Mouse (Mus musculus) liver, embryonic 14.5 days (tissue): Measurements from ENCODE around the gene Pcyox1. TPM values are rescaled to one million over a fixed set of nuclear protein-coding genes. Genes with fewer than 3 reads are reported as not detected.
A peak's percentile ranks its signal among the peaks of the same experiment; 100 is the strongest.

Source experiments
- ATAC-seq: fragments of 200-750 bp; cut with Nextera tagmentation; 2 replicates; pipeline ENCODE4 v1.8.0; 2017; ENCODE audit warnings: moderate number of reproducible peaks, mild to moderate bottlenecking, moderate library complexity; ENCODE audit not compliant: insufficient read depth
- DNase-seq, 3 experiments: peaks; one replicate each; pipeline ENCODE4 v3.0.0-alpha.2; 2012 to 2013; ENCODE audit warnings: low read depth in 3 of 3, low spot score in 3 of 3
- H3K27ac ChIP-seq: fragments of 300-500 bp; sonication (generic); 2 replicates; pipeline ENCODE4 v1.5.1; 2014; ENCODE audit warnings: moderate library complexity, mild to moderate bottlenecking, control low read depth, inconsistent platforms
- H3K27me3 ChIP-seq: fragments of 300-500 bp; sonication (generic); 2 replicates; pipeline ENCODE4 v1.6.1; 2014; ENCODE audit warnings: mild to moderate bottlenecking, low read length, moderate library complexity; ENCODE audit not compliant: control insufficient read depth, insufficient read depth
- H3K36me3 ChIP-seq: fragments of 300-500 bp; sonication (generic); replicated peaks from 2 replicates; pipeline ENCODE4 v1.6.1; 2014; ENCODE audit warnings: low read depth; ENCODE audit not compliant: control insufficient read depth, insufficient read depth
- H3K4me1 ChIP-seq, 2 experiments: fragments of 200-500 bp in 1 of 2; fragments of 300-500 bp in 1 of 2; sonication (generic) in 1 of 2; replicated peaks; 2 replicates each; pipeline ENCODE4 v1.6.1; 2012 to 2014; ENCODE audit warnings: antibody characterized with exemption in 1 of 2, inconsistent platforms in 1 of 2, low read length in 1 of 2; ENCODE audit not compliant: control insufficient read depth in 2 of 2, insufficient read depth in 2 of 2
- H3K4me2 ChIP-seq: fragments of 300-500 bp; sonication (generic); 2 replicates; pipeline ENCODE4 v1.6.1; 2014; ENCODE audit warnings: low read depth, mild to moderate bottlenecking, control low read depth, moderate library complexity
- H3K4me3 ChIP-seq, 2 experiments: fragments of 200-500 bp in 1 of 2; fragments of 300-500 bp in 1 of 2; sonication (generic) in 1 of 2; 2 replicates each; pipeline ENCODE4 v1.5.1; 2012 to 2014; ENCODE audit warnings: low read depth in 2 of 2, low read length in 2 of 2, mild to moderate bottlenecking in 2 of 2, control low read depth in 1 of 2, inconsistent platforms in 1 of 2, moderate library complexity in 1 of 2; ENCODE audit not compliant: insufficient read depth in 1 of 2
- H3K9ac ChIP-seq: fragments of 300-500 bp; sonication (generic); replicated peaks from 2 replicates; pipeline ENCODE4 v1.6.1; 2014; ENCODE audit warnings: mild to moderate bottlenecking, control low read depth, moderate library complexity
- H3K9me3 ChIP-seq: fragments of 300-500 bp; sonication (generic); 2 replicates; pipeline ENCODE4 v1.6.1; 2016; ENCODE audit warnings: low read length, mixed read lengths; ENCODE audit not compliant: control insufficient read depth
- CTCF ChIP-seq: IDR thresholded peaks from 2 replicates; pipeline ENCODE4 v1.5.1; 2016; ENCODE audit warnings: antibody characterized with exemption, low read depth, control low read depth
- EP300 ChIP-seq: IDR thresholded peaks from 2 replicates; pipeline ENCODE4 v1.6.1; 2016; ENCODE audit warnings: antibody characterized with exemption, low read depth
- WGBS: fragments of 180-500 bp; shearing (Covaris S2); extraction: QIAGEN DNeasy Blood & Tissue Kit; methylation state at CpG from one replicate; pipeline ENCODE4 v1.1.7; 2014; ENCODE audit not compliant: insufficient replicate concordance; 5-methylcytosine and 5-hydroxymethylcytosine counted together
- polyA plus RNA-seq, 2 experiments: library from polyadenylated mRNA; depleted of rRNA in 1 of 2; stranded (reverse) in 1 of 2; unstranded in 1 of 2; fragments of >200 nt; fragmentation: Nextera tagmentation in 1 of 2; extraction: Ambion mirVana in 1 of 2; gene quantifications; 2 replicates each; pipeline versions ENCODE4 v1.2.1 to v1.2.3; 2012 to 2014

Pcyox1 gene
- polyA plus RNA-seq, 2 experiments, result 22.0 to 37.7 TPM

DNA sequence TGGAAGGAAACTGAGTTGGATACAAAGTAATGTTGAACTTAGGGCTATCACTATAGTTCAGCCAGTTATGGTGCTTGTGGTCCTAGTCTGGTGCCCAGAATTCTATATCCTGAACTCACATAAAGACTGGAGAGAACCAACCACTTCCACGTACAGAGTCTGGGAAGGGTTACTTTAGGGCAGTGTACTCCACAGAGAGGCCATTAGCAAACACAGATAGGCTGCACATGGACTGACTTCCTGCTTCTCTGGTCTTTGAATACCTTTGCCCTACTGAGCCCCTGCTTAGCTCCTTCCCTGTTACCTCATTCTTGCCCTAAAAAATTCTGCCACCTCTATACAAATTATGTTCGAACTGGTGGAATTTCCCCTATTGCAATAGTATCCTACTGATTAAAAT lies 3.0 kb upstream of the Pcyox1 start:
- Histone ChIP-seq H3K9me3 (no peaks in the 10 kb centered on the region), H3K4me2 (no peak overlapping the region), H3K36me3 (no peaks in the 10 kb centered on the region), H3K27ac (no peak overlapping the region), H3K9ac (no peak overlapping the region), H3K4me3 (no peak overlapping the region), H3K27me3 (no peaks in the 10 kb centered on the region; the same call in 1 of the 2 replicates), H3K4me1 (peaks cover 16 to 20% of the 10 kb centered on the region in 2 experiments)
- TF ChIP-seq EP300 (no peak), CTCF (no peak)
- ATAC-seq, result no peak
- DNase-seq, result no peak
- WGBS, result 48% methylated on average over 2 of the region's 2 CpGs

DNA sequence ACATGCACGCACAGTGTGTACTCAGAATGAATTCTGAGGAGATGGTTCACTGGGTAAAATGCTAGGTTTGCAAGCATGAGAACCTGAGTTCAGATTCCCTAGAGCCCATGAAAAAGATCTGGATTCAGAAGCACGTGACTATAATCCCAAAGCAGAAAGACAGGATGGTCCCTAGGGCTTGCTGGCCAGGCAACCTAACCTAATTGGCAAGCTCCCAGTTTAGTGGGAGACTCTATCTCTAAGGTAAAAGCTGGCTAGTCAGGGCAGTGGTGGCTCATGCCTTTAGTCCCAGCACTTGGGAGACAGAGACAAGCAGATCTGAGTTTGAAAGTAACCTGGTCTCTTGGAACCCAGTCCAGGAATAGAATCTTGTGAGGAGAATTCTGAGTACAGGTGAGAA lies 2.0 kb upstream of the Pcyox1 start:
- Histone ChIP-seq H3K36me3 (no peaks in the 10 kb centered on the region), H3K9ac (no peak overlapping the region), H3K9me3 (no peaks in the 10 kb centered on the region), H3K4me1 (peaks cover 15 to 20% of the 10 kb centered on the region in 2 experiments; a peak in 3 of 4 replicates), H3K27ac (no peak overlapping the region), H3K27me3 (no peaks in the 10 kb centered on the region; the same call in 1 of the 2 replicates), H3K4me2 (no peak overlapping the region), H3K4me3 (no peak overlapping the region)
- ATAC-seq (no peak), DNase-seq (no peak)
- TF ChIP-seq EP300 (no peak), CTCF (no peak)
- 74% methylated on average over 2 of the region's 2 CpGs for WGBS

DNA sequence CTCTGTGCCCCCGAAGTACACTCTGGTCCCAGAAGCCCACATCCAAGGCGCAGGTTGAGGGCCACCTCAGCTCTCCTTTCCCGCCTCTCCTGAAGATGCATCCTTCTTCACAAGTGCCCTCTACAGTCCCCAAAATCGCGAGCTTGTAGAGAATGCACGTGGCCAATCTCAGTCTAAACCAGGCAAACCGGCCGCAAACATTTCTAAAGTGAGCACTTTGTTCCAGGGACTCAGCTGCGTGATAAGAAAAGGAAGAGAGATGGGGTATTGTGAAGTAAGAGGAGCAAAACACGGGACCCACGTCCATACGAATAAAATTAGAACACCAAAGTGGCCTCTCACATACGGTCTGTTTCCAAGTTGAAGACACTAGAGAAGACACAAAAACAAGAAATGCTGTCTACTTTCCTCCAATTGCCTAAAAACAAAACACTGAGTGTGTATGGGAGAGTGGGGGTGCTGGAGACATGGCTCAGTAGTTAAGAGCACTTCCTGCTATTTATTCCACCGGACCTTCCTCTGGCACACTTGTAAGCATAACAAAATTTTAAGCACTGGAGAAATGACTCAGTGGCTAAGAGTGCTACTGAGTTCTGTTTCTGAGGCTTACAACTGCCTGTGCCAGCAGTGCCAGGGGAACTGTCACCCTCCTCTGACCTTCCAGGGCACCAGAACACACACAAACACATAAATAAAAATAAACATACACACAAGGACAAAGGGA lies 465 bp upstream of the Pcyox1 start:
- Histone ChIP-seq H3K4me2 (peak overlapping the region; percentile 68), H3K4me1 (peaks cover 11 to 20% of the 10 kb centered on the region in 2 experiments; a peak in 3 of 4 replicates), H3K9me3 (no peaks in the 10 kb centered on the region), H3K4me3 (peak overlapping the region; percentile 67 to 86), H3K27me3 (no peaks in the 10 kb centered on the region; the same call in 1 of the 2 replicates), H3K36me3 (peaks cover 2% of the 10 kb centered on the region), H3K27ac (no peak overlapping the region), H3K9ac (peak overlapping the region; percentile 14; the same call in 1 of the 2 replicates)
- 3% methylated on average over 14 of the region's 14 CpGs for WGBS
- TF ChIP-seq EP300 (no peak), CTCF (no peak)
- no peak for ATAC-seq
- DNase-seq, result no peak

DNA sequence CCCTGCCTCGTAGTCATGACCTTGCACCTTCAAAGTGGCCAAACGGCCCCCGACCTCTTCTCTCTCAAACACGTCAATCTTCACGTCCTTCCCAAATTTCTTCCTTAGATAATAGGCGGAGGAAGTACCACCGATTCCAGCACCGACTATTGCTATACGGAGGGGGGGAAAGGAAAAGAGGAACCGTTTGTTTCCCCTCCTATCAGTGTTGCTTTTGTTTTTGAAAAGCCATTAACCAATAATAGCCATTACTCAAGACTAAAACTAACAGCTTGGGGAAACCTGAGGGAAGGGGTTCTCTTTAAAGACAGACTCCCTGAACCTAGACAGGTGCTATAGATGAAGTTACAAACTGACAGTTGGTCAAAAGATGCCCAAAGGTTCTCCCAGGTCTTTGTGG lies 985 bp downstream of the Pcyox1 start:
- ATAC-seq (no peak), DNase-seq (no peak)
- Histone ChIP-seq H3K36me3 (peaks cover 8% of the 10 kb centered on the region), H3K27ac (no peak overlapping the region), H3K4me3 (peak overlapping the region; percentile 67 to 86), H3K27me3 (no peaks in the 10 kb centered on the region; the same call in 1 of the 2 replicates), H3K9me3 (no peaks in the 10 kb centered on the region), H3K4me1 (peaks cover 11 to 20% of the 10 kb centered on the region in 2 experiments; a peak in 3 of 4 replicates), H3K4me2 (peak overlapping the region; percentile 68), H3K9ac (peak overlapping the region; percentile 69)
- WGBS, result 6% methylated on average over 10 of the region's 10 CpGs
- TF ChIP-seq EP300 (no peak), CTCF (no peak)

DNA sequence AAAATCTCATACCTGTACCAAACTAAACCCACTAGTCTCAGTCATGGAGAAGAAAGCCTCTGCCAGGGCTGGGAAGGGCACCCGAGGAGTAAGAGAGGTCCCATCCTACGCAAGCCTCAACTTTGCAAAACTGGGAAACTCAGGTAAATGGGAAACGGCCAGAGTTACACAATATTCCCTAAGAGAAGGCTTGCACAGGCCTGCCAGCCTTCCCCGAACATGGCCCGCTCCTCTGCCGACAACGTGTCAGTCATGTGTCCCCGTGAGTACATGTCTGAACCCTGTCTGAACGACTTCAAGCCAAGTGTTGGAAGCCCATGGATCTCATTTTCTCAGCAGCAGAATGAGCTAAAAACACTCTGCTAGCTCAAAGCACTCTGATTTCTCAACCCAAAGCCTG lies 1.9 kb downstream of the Pcyox1 start:
- WGBS, result 78% methylated on average over 9 of the region's 9 CpGs
- H3K27me3 ChIP-seq, result no peaks in the 10 kb centered on the region; the same call in 1 of the 2 replicates
- DNase-seq (no peak), ATAC-seq (no peak)
- H3K36me3 ChIP-seq, result peaks cover 12% of the 10 kb centered on the region
- H3K4me2 ChIP-seq, result peak overlapping the region; percentile 68
- no peak overlapping the region for H3K9ac ChIP-seq
- H3K27ac ChIP-seq, result no peak overlapping the region
- no peaks in the 10 kb centered on the region for H3K9me3 ChIP-seq
- peaks cover 8 to 19% of the 10 kb centered on the region in 2 experiments; a peak in 3 of 4 replicates for H3K4me1 ChIP-seq
- H3K4me3 ChIP-seq, result no peak overlapping the region
- TF ChIP-seq EP300 (no peak), CTCF (no peak)
